Mouse (Mus musculus) testis, adult 2 months (tissue): ENCODE data around the gene B4galt1.

ENCODE experiments used
- CTCF ChIP-seq: fragments of 200-500 bp; IDR thresholded peaks from 2 replicates; pipeline ENCODE4 v1.5.1; 2012; ENCODE audit warnings: low read depth, mild to moderate bottlenecking, inconsistent platforms, low read length, moderate library complexity; ENCODE audit not compliant: control insufficient read depth, insufficient read depth, insufficient replicate concordance
- POLR2A ChIP-seq: fragments of 200-500 bp; IDR thresholded peaks from 2 replicates; pipeline ENCODE4 v1.6.1; 2012; ENCODE audit warnings: low read depth, mild to moderate bottlenecking, inconsistent platforms, low read length, moderate library complexity; ENCODE audit not compliant: control insufficient read depth

DNA sequence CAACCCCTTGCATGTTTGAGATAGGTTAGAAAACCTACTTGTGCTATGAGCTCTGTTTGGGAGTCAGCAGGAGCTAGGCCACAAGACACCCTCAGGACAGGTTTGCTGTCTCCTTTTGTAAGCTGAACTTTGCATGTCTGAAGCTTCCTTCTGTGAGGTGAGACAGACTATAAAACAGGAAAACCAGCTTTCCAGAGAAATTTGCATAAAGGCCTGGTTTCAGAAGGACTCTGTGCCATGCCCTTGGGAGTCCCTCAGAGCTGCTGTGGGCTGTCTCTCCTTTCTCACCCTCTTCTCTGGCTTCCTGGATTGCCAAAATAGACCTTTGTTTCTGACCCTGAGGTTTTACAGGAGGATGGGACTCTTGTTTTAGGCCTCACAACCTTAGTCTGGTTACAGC is 59.5 kb downstream of the B4galt1 start:
- TF ChIP-seq CTCF (no peak), POLR2A (no peak)
